Mouse (Mus musculus): ENCODE measurements at regions not wholly inside any gene's neighbourhood (a gene's known extent, or its start where the extent isn't known, plus 50 kb on each side); places are given as distances from the start of the nearest gene placed in this dataset.

- DNase-seq (ENCODE audit: low spot score), result no peak
- H3K9me3 ChIP-seq (replicated peaks), result no peaks in the 10 kb centered on the region
Measured at GRCm38 (mm10) chr2:61084835-61085234, 121.8 kb upstream of the Rbms1 start.

GRCm38 (mm10) chr2:61083100-61083499 lies 120.1 kb upstream of the Rbms1 start:
- DNase-seq (ENCODE audit: low spot score), result no peak
- H3K4me1 ChIP-seq, result no peaks in the 10 kb centered on the region
- H3K9me3 ChIP-seq (replicated peaks), result no peaks in the 10 kb centered on the region
- no peak overlapping the region for H3K27ac ChIP-seq (replicated peaks)
- no peaks in the 10 kb centered on the region for H3K27me3 ChIP-seq (ENCODE audit: low read depth, poor library complexity, severe bottlenecking)
- WGBS, result 93% methylated on average over 1 of the region's 1 CpGs
- H3K36me3 ChIP-seq, result no peaks in the 10 kb centered on the region
- H3K4me3 ChIP-seq, result no peak overlapping the region

More at GRCm38 (mm10) chr2:61084835-61085234, 121.8 kb upstream of the Rbms1 start:
- Histone ChIP-seq H3K4me3 (no peak overlapping the region), H3K27me3 (ENCODE audit: low read depth, poor library complexity, severe bottlenecking) (no peaks in the 10 kb centered on the region), H3K36me3 (no peaks in the 10 kb centered on the region), H3K27ac (replicated peaks) (no peak overlapping the region), H3K4me1 (no peaks in the 10 kb centered on the region)
- WGBS, result 74% methylated on average over 3 of the region's 3 CpGs

GRCm38 (mm10) chr2:61082640-61083039 lies 119.6 kb upstream of the Rbms1 start:
- no peak for DNase-seq (ENCODE audit: low spot score)
- no peaks in the 10 kb centered on the region for H3K36me3 ChIP-seq
- H3K9me3 ChIP-seq (replicated peaks), result no peaks in the 10 kb centered on the region
- no peak overlapping the region for H3K27ac ChIP-seq (replicated peaks)
- H3K4me1 ChIP-seq, result no peaks in the 10 kb centered on the region
- no peaks in the 10 kb centered on the region for H3K27me3 ChIP-seq (ENCODE audit: low read depth, poor library complexity, severe bottlenecking)
- H3K4me3 ChIP-seq, result no peak overlapping the region

- Histone ChIP-seq H3K4me1 (no peaks in the 10 kb centered on the region), H3K36me3 (no peaks in the 10 kb centered on the region), H3K27me3 (ENCODE audit: low read depth, poor library complexity, severe bottlenecking) (no peaks in the 10 kb centered on the region), H3K9me3 (replicated peaks) (no peaks in the 10 kb centered on the region), H3K4me3 (no peak overlapping the region), H3K27ac (replicated peaks) (no peak overlapping the region)
- WGBS, result 68% methylated on average over 4 of the region's 4 CpGs
- DNase-seq (ENCODE audit: low spot score), result no peak
Measured at GRCm38 (mm10) chr2:61080006-61080405, 117.0 kb upstream of the Rbms1 start.

GRCm38 (mm10) chr2:61071025-61071424 lies 108.0 kb upstream of the Rbms1 start:
- Histone ChIP-seq H3K9me3 (replicated peaks) (no peaks in the 10 kb centered on the region), H3K36me3 (no peaks in the 10 kb centered on the region), H3K27ac (replicated peaks) (no peak overlapping the region)

GRCm38 (mm10) chr2:61067877-61068276 lies 104.9 kb upstream of the Rbms1 start:
- H3K4me1 ChIP-seq, result no peaks in the 10 kb centered on the region
- no peak overlapping the region for H3K4me3 ChIP-seq
- H3K27me3 ChIP-seq (ENCODE audit: low read depth, poor library complexity, severe bottlenecking), result no peaks in the 10 kb centered on the region
- WGBS, result 92% methylated on average over 2 of the region's 2 CpGs
- H3K27ac ChIP-seq (replicated peaks), result no peak overlapping the region
- no peak for DNase-seq (ENCODE audit: low spot score)
- H3K9me3 ChIP-seq (replicated peaks), result no peaks in the 10 kb centered on the region
- no peaks in the 10 kb centered on the region for H3K36me3 ChIP-seq

More at GRCm38 (mm10) chr2:61071025-61071424, 108.0 kb upstream of the Rbms1 start:
- DNase-seq (ENCODE audit: low spot score), result no peak
- H3K4me3 ChIP-seq, result no peak overlapping the region
- H3K27me3 ChIP-seq (ENCODE audit: low read depth, poor library complexity, severe bottlenecking), result no peaks in the 10 kb centered on the region
- no peaks in the 10 kb centered on the region for H3K4me1 ChIP-seq
- WGBS, result 73% methylated on average over 3 of the region's 3 CpGs

- no peak for DNase-seq (ENCODE audit: low spot score)
- no peaks in the 10 kb centered on the region for H3K9me3 ChIP-seq (replicated peaks)
- WGBS, result 71% methylated on average over 2 of the region's 2 CpGs
- no peaks in the 10 kb centered on the region for H3K36me3 ChIP-seq
- H3K4me1 ChIP-seq, result peaks cover 14% of the 10 kb centered on the region
- H3K27ac ChIP-seq (replicated peaks), result no peak overlapping the region
- no peaks in the 10 kb centered on the region for H3K27me3 ChIP-seq (ENCODE audit: low read depth, poor library complexity, severe bottlenecking)
- H3K4me3 ChIP-seq, result no peak overlapping the region
Measured at GRCm38 (mm10) chr2:61062125-61062524, 99.1 kb upstream of the Rbms1 start.

GRCm38 (mm10) chr2:61060906-61061305 lies 97.9 kb upstream of the Rbms1 start:
- DNase-seq (ENCODE audit: low spot score), result no peak
- no peaks in the 10 kb centered on the region for H3K36me3 ChIP-seq
- no peaks in the 10 kb centered on the region for H3K9me3 ChIP-seq (replicated peaks)
- no peaks in the 10 kb centered on the region for H3K27me3 ChIP-seq (ENCODE audit: low read depth, poor library complexity, severe bottlenecking)
- no peak overlapping the region for H3K4me3 ChIP-seq
- peaks cover 14% of the 10 kb centered on the region for H3K4me1 ChIP-seq
- WGBS, result 97% methylated on average over 1 of the region's 1 CpGs
- H3K27ac ChIP-seq (replicated peaks), result no peak overlapping the region

GRCm38 (mm10) chr2:61058545-61059235 lies 95.7 kb upstream of the Rbms1 start:
- Histone ChIP-seq H3K27me3 (ENCODE audit: low read depth, poor library complexity, severe bottlenecking) (no peaks in the 10 kb centered on the region), H3K4me3 (no peak overlapping the region), H3K36me3 (no peaks in the 10 kb centered on the region), H3K9me3 (replicated peaks) (no peaks in the 10 kb centered on the region), H3K27ac (replicated peaks) (no peak overlapping the region), H3K4me1 (peaks cover 14% of the 10 kb centered on the region)
- DNase-seq (ENCODE audit: low spot score), result no peak
- 31% methylated on average over 6 of the region's 6 CpGs for WGBS

GRCm38 (mm10) chr2:61052296-61052695 lies 89.3 kb upstream of the Rbms1 start:
- Histone ChIP-seq H3K9me3 (replicated peaks) (no peaks in the 10 kb centered on the region), H3K27me3 (ENCODE audit: low read depth, poor library complexity, severe bottlenecking) (no peaks in the 10 kb centered on the region), H3K36me3 (no peaks in the 10 kb centered on the region), H3K4me1 (no peaks in the 10 kb centered on the region), H3K4me3 (no peak overlapping the region), H3K27ac (replicated peaks) (no peak overlapping the region)
- 80% methylated on average over 9 of the region's 9 CpGs for WGBS
- no peak for DNase-seq (ENCODE audit: low spot score)

- WGBS, result 91% methylated on average over 8 of the region's 8 CpGs
- Histone ChIP-seq H3K9me3 (replicated peaks) (no peaks in the 10 kb centered on the region), H3K4me1 (no peaks in the 10 kb centered on the region), H3K4me3 (no peak overlapping the region), H3K27me3 (ENCODE audit: low read depth, poor library complexity, severe bottlenecking) (no peaks in the 10 kb centered on the region), H3K27ac (replicated peaks) (no peak overlapping the region), H3K36me3 (no peaks in the 10 kb centered on the region)
- DNase-seq (ENCODE audit: low spot score), result no peak
Measured at GRCm38 (mm10) chr2:61051808-61052207, 88.8 kb upstream of the Rbms1 start.

GRCm38 (mm10) chr2:61046111-61046767 lies 83.2 kb upstream of the Rbms1 start:
- Histone ChIP-seq H3K36me3 (no peaks in the 10 kb centered on the region), H3K4me1 (no peaks in the 10 kb centered on the region), H3K27ac (replicated peaks) (no peak overlapping the region), H3K9me3 (replicated peaks) (no peaks in the 10 kb centered on the region), H3K27me3 (ENCODE audit: low read depth, poor library complexity, severe bottlenecking) (no peaks in the 10 kb centered on the region), H3K4me3 (no peak overlapping the region)
- 71% methylated on average over 5 of the region's 5 CpGs for WGBS
- DNase-seq (ENCODE audit: low spot score), result no peak

- 88% methylated on average over 6 of the region's 6 CpGs for WGBS
Measured at GRCm38 (mm10) chr2:61045467-61045866, 82.5 kb upstream of the Rbms1 start.

More at GRCm38 (mm10) chr2:61045467-61045866, 82.5 kb upstream of the Rbms1 start:
- H3K36me3 ChIP-seq, result no peaks in the 10 kb centered on the region
- no peak overlapping the region for H3K27ac ChIP-seq (replicated peaks)
- no peak for DNase-seq (ENCODE audit: low spot score)
- H3K4me3 ChIP-seq, result no peak overlapping the region
- no peaks in the 10 kb centered on the region for H3K27me3 ChIP-seq (ENCODE audit: low read depth, poor library complexity, severe bottlenecking)
- H3K4me1 ChIP-seq, result no peaks in the 10 kb centered on the region
- no peaks in the 10 kb centered on the region for H3K9me3 ChIP-seq (replicated peaks)
